Mouse (Mus musculus): ENCODE measurements around the gene Cfap70. TPM values are rescaled to one million over a fixed set of nuclear protein-coding genes. Genes with fewer than 3 reads are reported as not detected.
A peak's percentile ranks its signal among the peaks of the same experiment; 100 is the strongest.

Cfap70 gene
- total and polyA plus RNA-seq, 3 experiments = 0.11 TPM; not detected in 2

- TF ChIP-seq EP300 (IDR thresholded peaks at IDR 0.05; ENCODE audit: low read depth in 1 of 2, low read length in 2 of 2) (0 out of 4 replicates have a peak, but pooled peaks of 1 of the 2 experiments have one; percentile 9), ZKSCAN1 (IDR thresholded peaks at IDR 0.05; ENCODE audit: low read depth, low read length) (no peak), MAZ (IDR thresholded peaks at IDR 0.05; ENCODE audit: low read depth, low read length) (no peak), ZC3H11A (IDR thresholded peaks at IDR 0.05; ENCODE audit: low read depth, low read length) (no peak), SIN3A (IDR thresholded peaks at IDR 0.05; ENCODE audit: low read length) (peak; percentile 73)
Observed at GRCm38 (mm10) chr14:20370798-20371197, 81.2 kb downstream of the Cfap70 start (continued).

GRCm38 (mm10) chr14:20368271-20368670 is 83.8 kb downstream of the Cfap70 start:
- H3K27me3 ChIP-seq (ENCODE audit: control insufficient read depth in 1 of 2, insufficient read depth in 2 of 2, low read length in 2 of 2) = no peaks in the 10 kb centered on the region
- no peak overlapping the region for H3K4me3 ChIP-seq (ENCODE audit: control insufficient read depth in 1 of 2, insufficient read depth in 1 of 2, low read depth in 2 of 2, low read length in 2 of 2)
- TF ChIP-seq CTCF (IDR thresholded peaks at IDR 0.05 in 2 of 3, conservative IDR thresholded peaks at IDR 0.05 in 1 of 3; ENCODE audit: control insufficient read depth in 1 of 3, insufficient read depth in 1 of 3, low read depth in 2 of 3, low read length in 3 of 3, poor library complexity in 1 of 3, severe bottlenecking in 1 of 3) (peak in 2 of 3 experiments; percentile 40 to 41; a peak in 3 of 6 replicates), HCFC1 (IDR thresholded peaks at IDR 0.05; ENCODE audit: low read depth, low read length) (no peak), GABPA (IDR thresholded peaks at IDR 0.05; ENCODE audit: low read depth, low read length) (no peak), SMC3 (IDR thresholded peaks at IDR 0.05; ENCODE audit: low read depth, low read length) (no peak), NELFE (IDR thresholded peaks at IDR 0.05; ENCODE audit: low read depth, low read length) (no peak), ZC3H11A (IDR thresholded peaks at IDR 0.05; ENCODE audit: low read depth, low read length) (no peak), EP300 (IDR thresholded peaks at IDR 0.05; ENCODE audit: low read depth in 1 of 2, low read length in 2 of 2) (no peak), MAX (IDR thresholded peaks at IDR 0.05; ENCODE audit: low read length) (no peak)
- H3K4me1 ChIP-seq (ENCODE audit: control insufficient read depth in 1 of 2, insufficient read depth in 2 of 2, low read length in 2 of 2) = peaks cover 5% of the 10 kb centered on the region in 2 experiments; a peak in 3 of 4 replicates
- DNase-seq (ENCODE audit: low read depth, low spot score) = peak; percentile 55
- H3K9me3 ChIP-seq (replicated peaks; ENCODE audit: insufficient read depth, low read length) = no peaks in the 10 kb centered on the region
- H3K79me2 ChIP-seq (ENCODE audit: control insufficient read depth, insufficient read depth, low read length, poor library complexity) = no peaks in the 10 kb centered on the region
- H3K27ac ChIP-seq (ENCODE audit: control insufficient read depth, low read depth, low read length) = no peak overlapping the region
- peaks cover 0 to 15% of the 10 kb centered on the region in 2 experiments; a peak in 3 of 4 replicates for H3K36me3 ChIP-seq (ENCODE audit: control insufficient read depth in 1 of 2, insufficient read depth in 2 of 2, low read length in 2 of 2)
- no peak overlapping the region for H3K9ac ChIP-seq (ENCODE audit: control insufficient read depth, low read depth, low read length, poor library complexity, severe bottlenecking)

GRCm38 (mm10) chr14:20363230-20363629 is 88.8 kb downstream of the Cfap70 start:
- Histone ChIP-seq H3K4me3 (ENCODE audit: control insufficient read depth in 1 of 2, insufficient read depth in 1 of 2, low read depth in 2 of 2, low read length in 2 of 2) (no peak overlapping the region), H3K9ac (ENCODE audit: control insufficient read depth, low read depth, low read length, poor library complexity, severe bottlenecking) (no peak overlapping the region), H3K9me3 (replicated peaks; ENCODE audit: insufficient read depth, low read length) (no peaks in the 10 kb centered on the region), H3K27me3 (ENCODE audit: control insufficient read depth in 1 of 2, insufficient read depth in 2 of 2, low read length in 2 of 2) (no peaks in the 10 kb centered on the region), H3K79me2 (ENCODE audit: control insufficient read depth, insufficient read depth, low read length, poor library complexity) (no peaks in the 10 kb centered on the region), H3K4me1 (ENCODE audit: control insufficient read depth in 1 of 2, insufficient read depth in 2 of 2, low read length in 2 of 2) (no peaks in the 10 kb centered on the region), H3K36me3 (ENCODE audit: control insufficient read depth in 1 of 2, insufficient read depth in 2 of 2, low read length in 2 of 2) (peaks cover 0 to 8% of the 10 kb centered on the region in 2 experiments; a peak in 2 of 4 replicates), H3K27ac (ENCODE audit: control insufficient read depth, low read depth, low read length) (no peak overlapping the region)
- no peak for DNase-seq (ENCODE audit: low read depth, low spot score)
- TF ChIP-seq E2F4 (IDR thresholded peaks at IDR 0.05; ENCODE audit: borderline replicate concordance, low read depth, low read length) = no peak
- TF ChIP-seq NELFE (IDR thresholded peaks at IDR 0.05; ENCODE audit: low read depth, low read length) = no peak
- TF ChIP-seq TCF12 (IDR thresholded peaks at IDR 0.05; ENCODE audit: low read depth, low read length) = no peak
- no peak for TF ChIP-seq ETS1 (IDR thresholded peaks at IDR 0.05; ENCODE audit: low read depth, low read length)
- TF ChIP-seq GABPA (IDR thresholded peaks at IDR 0.05; ENCODE audit: low read depth, low read length) = no peak
- no peak for TF ChIP-seq EP300 (IDR thresholded peaks at IDR 0.05; ENCODE audit: low read depth in 1 of 2, low read length in 2 of 2)
- no peak for TF ChIP-seq MYC (IDR thresholded peaks at IDR 0.05; ENCODE audit: low read depth, low read length)
- TF ChIP-seq ZKSCAN1 (IDR thresholded peaks at IDR 0.05; ENCODE audit: low read depth, low read length) = no peak
- no peak for TF ChIP-seq GATA1 (IDR thresholded peaks at IDR 0.05; ENCODE audit: low read depth, low read length)
- TF ChIP-seq MAZ (IDR thresholded peaks at IDR 0.05; ENCODE audit: low read depth, low read length) = no peak
- TF ChIP-seq TBP (IDR thresholded peaks at IDR 0.05; ENCODE audit: low read depth, low read length) = no peak
- TF ChIP-seq POLR2AphosphoS5 (IDR thresholded peaks at IDR 0.05; ENCODE audit: borderline replicate concordance, low read depth, low read length) = no peak
- no peak for TF ChIP-seq POLR2AphosphoS2 (IDR thresholded peaks at IDR 0.05; ENCODE audit: low read length)
- no peak for TF ChIP-seq KAT2A (conservative IDR thresholded peaks at IDR 0.05; ENCODE audit: low read depth, low read length)
- TF ChIP-seq MAX (IDR thresholded peaks at IDR 0.05; ENCODE audit: low read length) = no peak
- no peak for TF ChIP-seq POLR2A (IDR thresholded peaks at IDR 0.05; ENCODE audit: control insufficient read depth in 1 of 2, insufficient read depth in 1 of 2, low read depth in 1 of 2, low read length in 2 of 2, poor library complexity in 1 of 2)
- no peak for TF ChIP-seq CHD1 (IDR thresholded peaks at IDR 0.05; ENCODE audit: low read depth, low read length)
- no peak for TF ChIP-seq CTCF (IDR thresholded peaks at IDR 0.05 in 2 of 3, conservative IDR thresholded peaks at IDR 0.05 in 1 of 3; ENCODE audit: control insufficient read depth in 1 of 3, insufficient read depth in 1 of 3, low read depth in 2 of 3, low read length in 3 of 3, poor library complexity in 1 of 3, severe bottlenecking in 1 of 3)
- no peak for TF ChIP-seq SIN3A (IDR thresholded peaks at IDR 0.05; ENCODE audit: low read length)
- TF ChIP-seq USF2 (IDR thresholded peaks at IDR 0.05; ENCODE audit: borderline replicate concordance in 1 of 2, insufficient read depth in 1 of 2, low read depth in 1 of 2, low read length in 2 of 2) = no peak
